Mouse (Mus musculus) midbrain, embryonic 14.5 days (tissue): ENCODE results near the gene Edn3. TPM values are rescaled to one million over a fixed set of nuclear protein-coding genes. Genes with fewer than 3 reads are reported as not detected.

ENCODE experiments used
- ATAC-seq: fragments of 200-750 bp; cut with Nextera tagmentation; 2 replicates; pipeline ENCODE4 v1.8.0; 2017; ENCODE audit warnings: moderate number of reproducible peaks, moderate library complexity; ENCODE audit not compliant: low FRiP score, low TSS enrichment
- DNase-seq: peaks from one replicate; pipeline ENCODE4 v3.0.0-alpha.2; 2015
- H3K27ac ChIP-seq: fragments of 300-500 bp; sonication (generic); replicated peaks from 2 replicates; pipeline ENCODE4 v1.5.1; 2014; ENCODE audit warnings: mild to moderate bottlenecking, low read depth, low read length, moderate library complexity
- H3K27me3 ChIP-seq: fragments of 300-500 bp; sonication (generic); 2 replicates; pipeline ENCODE4 v1.6.1; 2014; ENCODE audit warnings: low read length, control low read depth, mixed read lengths; ENCODE audit not compliant: control insufficient read depth, insufficient read depth
- H3K36me3 ChIP-seq: fragments of 300-500 bp; sonication (generic); 2 replicates; pipeline ENCODE4 v1.6.1; 2014; ENCODE audit warnings: low read length, control low read depth; ENCODE audit not compliant: control insufficient read depth, insufficient read depth
- H3K4me1 ChIP-seq: fragments of 300-500 bp; sonication (generic); 2 replicates; pipeline ENCODE4 v1.6.1; 2014; ENCODE audit warnings: mild to moderate bottlenecking, antibody characterized with exemption, low read length, control low read depth; ENCODE audit not compliant: control insufficient read depth, insufficient read depth
- H3K4me2 ChIP-seq: fragments of 300-500 bp; sonication (generic); 2 replicates; pipeline ENCODE4 v1.6.1; 2014; ENCODE audit warnings: mild to moderate bottlenecking, low read length, moderate library complexity
- H3K4me3 ChIP-seq: fragments of 300-500 bp; sonication (generic); replicated peaks from 2 replicates; pipeline ENCODE4 v1.5.1; 2014; ENCODE audit warnings: low read depth, low read length
- H3K9ac ChIP-seq: fragments of 300-500 bp; sonication (generic); replicated peaks from 2 replicates; pipeline ENCODE4 v1.6.1; 2014; ENCODE audit warnings: mild to moderate bottlenecking, low read length, moderate library complexity
- H3K9me3 ChIP-seq: fragments of 300-500 bp; sonication (generic); 2 replicates; pipeline ENCODE4 v1.6.1; 2016; ENCODE audit warnings: low read length, control low read depth, mixed read lengths; ENCODE audit not compliant: control insufficient read depth
- WGBS: fragments of 180-500 bp; shearing (Covaris S2); extraction: QIAGEN DNeasy Blood & Tissue Kit; methylation state at CpG from one replicate; pipeline ENCODE4 v1.1.7; 2014; 5-methylcytosine and 5-hydroxymethylcytosine counted together
- polyA plus RNA-seq: library from polyadenylated mRNA; unstranded; fragments of >200 nt; fragmentation: Nextera tagmentation; extraction: Ambion mirVana; gene quantifications from 2 replicates; pipeline ENCODE4 v1.2.1, GENCODE M21; 2014

Gene Edn3
- polyA plus RNA-seq, 1 experiment from 2014 or later, result 7.6 TPM

GRCm38 (mm10) chr2:174753197-174753596 is 7.2 kb upstream of the Edn3 start:
- H3K9ac ChIP-seq, result no peak overlapping the region
- no peak overlapping the region for H3K27ac ChIP-seq
- H3K4me3 ChIP-seq, result no peak overlapping the region
- no peaks in the 10 kb centered on the region for H3K36me3 ChIP-seq
- 92% methylated on average over 1 of the region's 1 CpGs for WGBS
- H3K27me3 ChIP-seq, result no peaks in the 10 kb centered on the region
- no peak overlapping the region for H3K4me2 ChIP-seq
- DNase-seq, result no peak
- no peaks in the 10 kb centered on the region for H3K9me3 ChIP-seq
- H3K4me1 ChIP-seq, result no peaks in the 10 kb centered on the region
- ATAC-seq, result no peak

- 95% methylated on average over 1 of the region's 1 CpGs for WGBS
- ATAC-seq (no peak), DNase-seq (no peak)
- H3K27ac ChIP-seq, result no peak overlapping the region
- H3K4me1 ChIP-seq, result no peaks in the 10 kb centered on the region
- no peak overlapping the region for H3K9ac ChIP-seq
- no peaks in the 10 kb centered on the region for H3K27me3 ChIP-seq
- no peak overlapping the region for H3K4me2 ChIP-seq
- no peak overlapping the region for H3K4me3 ChIP-seq
- H3K36me3 ChIP-seq, result no peaks in the 10 kb centered on the region
- H3K9me3 ChIP-seq, result no peaks in the 10 kb centered on the region
Observed at GRCm38 (mm10) chr2:174754231-174754630, 6.2 kb upstream of the Edn3 start.

GRCm38 (mm10) chr2:174759189-174759588 is 1.2 kb upstream of the Edn3 start:
- no peak overlapping the region for H3K27ac ChIP-seq
- H3K4me3 ChIP-seq, result no peak overlapping the region
- peaks cover 3% of the 10 kb centered on the region; the same call in 1 of the 2 replicates for H3K27me3 ChIP-seq
- no peaks in the 10 kb centered on the region for H3K36me3 ChIP-seq
- ATAC-seq (no peak), DNase-seq (no peak)
- no peaks in the 10 kb centered on the region for H3K9me3 ChIP-seq
- H3K9ac ChIP-seq, result no peak overlapping the region
- no peak overlapping the region for H3K4me2 ChIP-seq
- 0 out of 2 replicates have a peak, but pooled peaks cover 4% of the 10 kb centered on the region for H3K4me1 ChIP-seq
- 83% methylated on average over 4 of the region's 4 CpGs for WGBS

DNA sequence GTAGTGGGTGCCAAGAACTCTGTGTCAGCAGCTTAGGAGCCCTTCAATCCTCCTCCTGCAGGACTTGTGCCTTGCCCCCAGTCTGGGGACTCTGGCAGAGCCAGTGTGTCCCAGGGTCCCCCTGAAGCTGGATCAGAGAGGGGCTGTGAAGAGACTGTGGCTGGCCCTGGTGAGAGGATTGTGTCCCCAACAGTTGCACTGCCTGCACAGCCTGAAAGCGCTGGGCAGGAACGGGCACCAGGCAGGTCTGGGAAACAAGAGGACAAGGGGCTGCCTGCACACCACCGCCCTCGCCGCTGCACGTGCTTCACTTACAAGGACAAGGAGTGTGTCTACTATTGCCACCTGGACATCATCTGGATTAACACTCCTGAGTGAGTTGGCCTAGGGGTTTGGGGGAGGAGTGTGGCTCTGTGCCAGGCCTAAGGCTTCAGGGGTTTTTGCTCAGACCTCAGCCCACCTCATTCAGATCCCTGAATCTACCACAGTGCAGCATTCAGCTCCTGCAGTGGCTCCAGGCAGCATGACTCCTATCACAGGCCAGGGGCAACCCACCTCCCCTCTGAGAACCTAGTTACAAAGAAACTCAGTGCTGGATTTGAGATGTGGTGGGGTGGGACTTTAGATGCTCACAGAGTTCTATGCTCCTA is 1.2 kb downstream of the Edn3 start:
- H3K9ac ChIP-seq, result no peak overlapping the region
- peaks cover 3% of the 10 kb centered on the region; the same call in 1 of the 2 replicates for H3K27me3 ChIP-seq
- H3K4me2 ChIP-seq, result no peak overlapping the region
- H3K4me3 ChIP-seq, result no peak overlapping the region
- no peaks in the 10 kb centered on the region for H3K36me3 ChIP-seq
- 47% methylated on average over 6 of the region's 6 CpGs for WGBS
- no peak overlapping the region for H3K27ac ChIP-seq
- H3K4me1 ChIP-seq, result 0 out of 2 replicates have a peak, but pooled peaks cover 4% of the 10 kb centered on the region
- no peaks in the 10 kb centered on the region for H3K9me3 ChIP-seq
- DNase-seq (no peak), ATAC-seq (no peak)

GRCm38 (mm10) chr2:174762310-174762709 is 1.9 kb downstream of the Edn3 start:
- Histone ChIP-seq H3K4me1 (0 out of 2 replicates have a peak, but pooled peaks cover 4% of the 10 kb centered on the region), H3K36me3 (no peaks in the 10 kb centered on the region), H3K4me2 (no peak overlapping the region), H3K4me3 (no peak overlapping the region), H3K27me3 (peaks cover 3% of the 10 kb centered on the region; the same call in 1 of the 2 replicates), H3K9ac (no peak overlapping the region), H3K9me3 (no peaks in the 10 kb centered on the region), H3K27ac (no peak overlapping the region)
- no peak for ATAC-seq
- 93% methylated on average over 2 of the region's 2 CpGs for WGBS
- DNase-seq, result no peak

DNA sequence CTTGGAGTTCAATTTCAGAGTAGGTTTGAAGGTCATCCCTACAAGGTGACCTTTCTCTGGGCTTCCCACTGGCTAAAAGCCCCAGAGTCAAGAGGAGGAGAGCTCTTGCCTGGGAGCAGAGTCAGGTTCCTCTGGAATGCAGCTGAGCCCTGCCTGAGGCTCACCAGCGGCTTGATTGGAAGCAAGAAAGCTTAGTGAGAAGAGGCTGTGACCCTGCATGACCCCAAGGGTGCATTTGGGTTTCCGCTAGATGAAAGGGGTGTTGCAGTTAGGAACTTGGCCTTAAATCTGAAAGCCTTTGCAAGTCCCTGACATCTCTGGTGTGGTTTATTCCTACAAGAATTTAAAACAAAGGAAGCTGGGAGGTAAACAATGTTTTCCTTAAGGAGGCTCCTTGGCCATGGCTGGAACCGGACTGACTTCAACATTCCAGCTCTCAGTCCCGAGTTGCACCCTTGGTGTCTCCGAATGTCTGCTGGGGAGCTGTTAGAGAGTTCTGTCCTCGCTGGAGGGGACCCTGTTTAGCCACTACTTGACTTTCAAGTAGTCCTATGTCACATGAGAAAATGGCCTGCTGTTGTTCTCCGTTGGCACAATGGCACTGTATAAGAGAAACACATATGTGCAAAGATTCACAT is 8.6 kb downstream of the Edn3 start:
- ATAC-seq (no peak), DNase-seq (no peak)
- 67% methylated on average over 7 of the region's 7 CpGs for WGBS

DNA sequence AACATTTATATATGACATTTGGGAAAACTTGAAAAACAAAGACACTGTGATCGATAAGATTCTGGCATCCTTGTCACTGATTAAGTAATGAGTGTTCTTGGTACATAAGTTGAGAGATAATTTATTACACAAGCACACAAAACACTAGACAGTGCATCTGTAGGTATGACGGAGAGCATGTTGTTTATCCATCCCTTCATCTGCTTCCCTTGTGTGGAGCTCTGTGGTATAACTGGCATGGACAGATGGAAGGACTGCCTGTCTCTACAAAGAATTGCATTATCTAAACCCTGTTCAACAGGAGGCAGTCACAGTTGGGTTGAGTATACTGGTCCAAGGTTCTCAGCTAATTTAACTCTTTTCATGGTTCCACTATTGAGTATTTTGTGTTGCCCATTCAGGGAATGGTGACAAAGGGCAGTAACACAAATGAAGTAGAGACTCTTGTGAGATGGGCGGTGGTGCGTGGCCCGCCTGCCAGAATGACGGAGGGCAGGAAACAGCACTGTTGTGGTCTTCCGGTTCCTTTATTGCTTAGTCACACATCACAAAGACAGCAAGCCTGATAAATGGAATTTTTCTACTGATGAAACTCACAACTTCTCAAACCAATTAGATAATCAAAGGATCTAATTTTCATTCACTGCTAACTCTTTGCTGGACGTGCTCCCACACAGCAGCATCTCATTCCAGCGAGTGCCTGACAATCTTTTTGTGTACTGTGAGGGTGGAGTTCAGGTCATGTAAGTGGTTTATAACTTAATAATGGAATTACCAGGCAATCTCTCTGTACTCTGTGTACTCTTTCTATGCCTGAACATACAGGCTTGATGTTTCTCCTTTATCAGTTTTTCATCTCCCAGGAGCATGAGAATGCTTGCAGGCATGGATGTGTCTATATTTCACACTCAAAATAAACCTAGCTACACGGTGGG is 14.0 kb downstream of the Edn3 start:
- no peaks in the 10 kb centered on the region for H3K4me1 ChIP-seq
- H3K27me3 ChIP-seq, result no peaks in the 10 kb centered on the region
- no peak overlapping the region for H3K27ac ChIP-seq
- 58% methylated on average over 10 of the region's 10 CpGs for WGBS
- DNase-seq (no peak), ATAC-seq (no peak)
- H3K4me3 ChIP-seq, result no peak overlapping the region
- no peaks in the 10 kb centered on the region for H3K36me3 ChIP-seq
- H3K4me2 ChIP-seq, result no peak overlapping the region
- H3K9ac ChIP-seq, result no peak overlapping the region
- H3K9me3 ChIP-seq, result 0 out of 2 replicates have a peak, but pooled peaks cover 5% of the 10 kb centered on the region

More for the DNA sequence above, 8.6 kb downstream of the Edn3 start:
- H3K4me2 ChIP-seq, result no peak overlapping the region
- no peaks in the 10 kb centered on the region for H3K4me1 ChIP-seq
- no peak overlapping the region for H3K9ac ChIP-seq
- no peaks in the 10 kb centered on the region for H3K36me3 ChIP-seq
- H3K27me3 ChIP-seq, result no peaks in the 10 kb centered on the region
- H3K4me3 ChIP-seq, result no peak overlapping the region
- H3K27ac ChIP-seq, result no peak overlapping the region
- H3K9me3 ChIP-seq, result no peaks in the 10 kb centered on the region

DNA sequence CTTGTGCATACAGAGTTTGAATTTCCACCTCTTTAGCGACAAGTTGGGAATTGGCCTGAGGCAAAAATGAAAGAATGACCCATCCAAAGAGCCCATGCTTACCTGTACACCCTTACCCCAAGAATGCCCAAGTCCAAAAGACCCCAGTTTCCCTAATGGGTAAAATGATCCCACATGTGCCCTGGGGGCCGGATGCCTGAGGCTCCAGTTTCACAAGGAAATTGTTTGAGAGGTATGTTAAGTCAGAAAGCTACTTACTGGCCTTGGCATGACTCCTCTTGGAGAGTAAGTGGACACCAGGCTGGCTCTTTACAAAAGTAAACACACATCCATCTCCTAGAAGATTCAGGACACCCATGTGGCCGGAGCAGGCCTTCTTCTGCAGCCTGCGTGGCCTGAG is 21.6 kb downstream of the Edn3 start:
- H3K9ac ChIP-seq, result no peak overlapping the region
- H3K4me2 ChIP-seq, result no peak overlapping the region
- H3K4me3 ChIP-seq, result no peak overlapping the region
- no peak for DNase-seq
- no peaks in the 10 kb centered on the region for H3K9me3 ChIP-seq
- H3K4me1 ChIP-seq, result no peaks in the 10 kb centered on the region
- no peaks in the 10 kb centered on the region for H3K27me3 ChIP-seq
- no peaks in the 10 kb centered on the region for H3K36me3 ChIP-seq
- no peak overlapping the region for H3K27ac ChIP-seq
- 90% methylated on average over 4 of the region's 4 CpGs for WGBS
- no peak for ATAC-seq
